Mouse (Mus musculus) embryonic stem cell, embryonic (primary cell): ENCODE results near the gene Hoxa7.

Experiments used
- CTCF ChIA-PET, 4 experiments: fragments of 300-600 bp in 2 of 4; fragments of 350-600 bp in 2 of 4; sonication (Branson Sonifier 250); formaldehyde crosslinking; loops; one replicate each; lab custom pipeline; 2022; ENCODE audit warnings: inconsistent platforms in 2 of 4; lab: Charles Lee
- POLR2A ChIA-PET, 4 experiments: fragments of 300-600 bp in 2 of 4; fragments of 350-600 bp in 2 of 4; sonication (Branson Sonifier 250); formaldehyde crosslinking; loops; one replicate each; lab custom pipeline; 2022; ENCODE audit warnings: antibody characterized with exemption in 4 of 4, inconsistent platforms in 1 of 4; lab: Charles Lee

Hoxa7 gene

DNA sequence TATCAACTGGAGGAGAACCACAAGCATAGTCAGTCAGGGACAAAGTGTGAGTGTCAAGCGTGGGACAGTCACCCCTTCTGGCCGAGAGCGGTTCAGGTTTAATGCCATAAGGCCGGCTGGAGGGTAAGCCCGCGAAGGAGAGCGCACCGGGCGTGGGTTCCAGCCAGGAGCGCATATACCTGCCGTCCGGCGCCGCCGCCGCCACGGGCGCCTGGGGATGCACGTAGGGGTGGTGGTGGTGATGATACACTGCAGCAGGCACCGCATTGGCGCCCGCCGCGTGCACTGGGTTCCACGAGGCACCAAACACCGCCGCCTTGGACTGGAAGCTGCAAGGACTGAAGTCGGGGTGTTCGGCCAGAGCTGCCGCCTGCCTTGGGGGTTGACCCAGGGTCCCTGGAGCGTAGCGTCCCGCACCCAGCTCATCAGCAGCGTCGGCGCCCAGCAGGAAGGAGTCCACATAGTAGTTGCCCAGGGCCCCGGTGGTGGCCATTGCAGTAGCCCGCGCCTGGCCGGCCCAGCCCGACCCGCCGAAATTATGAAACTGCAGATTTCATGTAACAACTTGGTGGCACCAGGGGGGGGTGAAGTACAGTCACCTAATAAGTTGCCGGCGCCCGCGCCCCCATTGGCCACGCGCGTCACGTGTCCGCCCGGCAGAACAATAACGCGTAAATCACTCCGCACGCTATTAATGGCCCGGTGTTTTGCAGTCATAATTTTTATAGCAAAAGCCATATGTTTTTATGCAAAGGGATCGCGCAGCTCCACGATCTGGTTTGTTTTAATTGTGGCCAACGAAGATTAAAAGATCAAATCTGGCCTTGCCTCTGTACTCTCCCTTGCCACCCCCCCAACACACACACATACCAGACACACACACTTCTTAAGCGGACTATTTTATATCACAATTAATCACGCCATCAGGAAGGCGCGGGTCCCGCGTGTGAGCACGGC is 4.2 kb upstream of the Hoxa7 start:
- CTCF ChIA-PET: interaction anchor here in 2 of 4 experiments (0.9 to 1.2 kb wide), 2 partner anchors 14 kb away, joined by 4 read pairs; no protein-coding TSS in a partner anchor
- POLR2A ChIA-PET: interaction anchor here in 2 of 4 experiments (0.5 to 1.8 kb wide), 5 partner anchors 12 to 109 kb away, joined by 3 to 8 read pairs (median 4); partner anchors contain the start of gene Hoxa10 (in 1 of the 2)

DNA sequence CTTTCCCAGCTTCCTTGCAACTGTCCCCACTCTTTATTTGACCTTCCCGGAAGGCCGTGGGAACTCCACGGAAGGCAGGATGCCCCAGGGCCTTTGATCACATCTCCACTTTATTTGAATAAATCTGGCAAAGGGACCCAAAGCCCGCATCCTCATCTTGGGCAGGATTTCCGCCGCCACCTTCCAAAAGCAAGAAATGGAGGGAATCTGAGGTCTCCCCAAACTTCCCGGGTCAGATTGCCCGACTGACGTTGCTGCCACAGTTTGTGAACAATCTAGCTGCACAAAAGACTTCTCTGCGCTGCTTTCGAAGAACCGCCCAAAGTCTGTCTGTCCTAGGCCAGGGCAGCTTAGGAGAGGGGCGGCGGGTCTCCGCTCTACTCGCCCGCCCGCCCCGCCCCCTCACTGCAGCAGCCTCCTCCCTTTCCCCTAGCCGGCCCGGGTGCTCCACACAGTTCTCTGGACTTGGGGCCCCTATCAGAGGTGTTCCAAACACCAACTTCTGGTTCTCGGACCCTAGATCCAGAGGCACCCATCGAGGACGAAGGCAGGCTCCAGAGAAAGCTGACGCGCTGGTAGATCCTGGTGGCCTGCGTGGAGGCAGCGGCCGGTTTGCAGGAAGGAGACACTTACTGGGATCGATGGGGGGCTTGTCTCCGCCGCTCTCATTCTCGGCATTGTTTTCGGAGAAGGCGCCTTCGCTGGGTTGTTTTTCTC is 3.4 kb upstream of the Hoxa7 start:
- POLR2A ChIA-PET: interaction anchor here in 2 of 4 experiments (0.7 to 1.8 kb wide), 3 partner anchors 11 to 43 kb away, joined by 3 to 4 read pairs (median 4); partner anchors contain the start of gene Hoxa10 (in 1 of the 2)
- CTCF ChIA-PET: interaction anchor here in 3 of 4 experiments (0.6 to 1.2 kb wide), 4 partner anchors 15 to 380 kb away, joined by 3 to 7 read pairs (median 4); no protein-coding TSS in a partner anchor

DNA sequence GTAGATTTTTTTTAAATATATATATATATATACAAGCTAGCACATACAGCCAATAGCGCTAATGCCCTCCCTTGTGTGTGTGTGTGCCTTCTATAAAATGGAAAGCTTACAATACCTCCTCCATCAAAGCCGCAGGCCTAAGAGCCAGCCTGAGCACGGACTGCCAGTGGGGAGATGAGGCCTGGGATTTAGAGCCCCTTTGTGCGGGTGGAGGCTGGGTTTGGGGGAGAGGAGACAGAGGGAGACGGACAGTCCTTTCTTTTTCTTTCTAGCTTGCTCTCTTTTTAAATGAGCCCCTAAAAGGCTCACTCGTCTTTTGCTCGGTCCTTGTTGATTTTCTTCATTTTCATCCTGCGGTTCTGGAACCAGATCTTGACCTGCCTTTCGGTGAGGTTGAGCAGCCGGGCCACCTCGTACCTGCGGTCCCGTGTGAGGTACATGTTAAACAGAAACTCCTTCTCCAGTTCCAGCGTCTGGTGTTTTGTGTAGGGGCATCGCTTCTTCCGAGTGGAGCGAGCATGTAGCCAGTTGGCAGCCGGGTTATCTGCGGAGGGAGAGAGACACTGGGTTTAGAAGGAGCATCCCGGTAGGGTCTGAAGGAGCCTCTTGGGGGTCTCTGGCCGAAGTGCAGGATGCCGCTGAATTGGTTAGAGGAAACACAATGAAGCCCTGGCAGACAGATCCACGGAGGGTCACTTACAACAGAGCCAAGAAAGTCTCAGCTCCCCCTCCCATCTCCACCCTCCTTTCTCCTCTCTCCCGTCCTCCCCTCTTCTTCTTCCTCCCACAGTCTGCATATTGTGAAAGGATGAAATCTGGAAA is 2.5 kb upstream of the Hoxa7 start:
- CTCF ChIA-PET: interaction anchor here (0.6 to 1.8 kb wide), 7 partner anchors 13 to 710 kb away, joined by 3 to 7 read pairs (median 4); partner anchors contain the start of gene Hoxa10 (in 1 of the 4)
- POLR2A ChIA-PET: interaction anchor here in 2 of 4 experiments (0.7 to 1.8 kb wide), 4 partner anchors 16 to 63 kb away, joined by 3 to 6 read pairs (median 4); partner anchors contain the start of gene Hoxa10 (in 1 of the 2)

DNA sequence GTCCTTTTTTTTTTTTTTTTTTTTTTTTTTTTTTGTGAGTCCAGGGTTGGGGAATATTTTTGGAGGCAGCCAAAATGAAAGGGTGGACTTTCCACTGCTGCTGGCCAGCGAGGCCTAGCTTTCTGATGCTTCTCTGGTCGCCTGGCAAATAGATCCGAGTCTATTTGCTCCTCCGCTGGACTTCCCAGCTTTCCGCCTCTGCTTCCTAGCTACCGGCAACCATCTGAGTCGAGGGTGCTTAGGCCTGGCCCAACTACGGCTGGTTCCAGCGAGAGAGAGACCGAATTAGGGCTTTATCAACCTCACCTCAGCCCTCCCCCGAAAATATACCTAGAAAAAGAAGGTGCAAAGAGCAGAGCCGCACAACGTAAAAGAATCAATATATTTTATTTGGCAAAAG is 1.1 kb upstream of the Hoxa7 start:
- ChIA-PET POLR2A (interaction anchor here in 2 of 4 experiments (0.6 to 3.2 kb wide), 12 partner anchors 9 to 105 kb away, joined by 3 to 13 read pairs (median 4); partner anchors contain the start of gene Hoxa6 (in 1 of the 2)), CTCF (interaction anchor here (0.6 to 3.8 kb wide), 13 partner anchors 11 to 1284 kb away, joined by 3 to 40 read pairs (median 6); partner anchors contain the start of gene Hoxa10 (in 2 of the 4))

DNA sequence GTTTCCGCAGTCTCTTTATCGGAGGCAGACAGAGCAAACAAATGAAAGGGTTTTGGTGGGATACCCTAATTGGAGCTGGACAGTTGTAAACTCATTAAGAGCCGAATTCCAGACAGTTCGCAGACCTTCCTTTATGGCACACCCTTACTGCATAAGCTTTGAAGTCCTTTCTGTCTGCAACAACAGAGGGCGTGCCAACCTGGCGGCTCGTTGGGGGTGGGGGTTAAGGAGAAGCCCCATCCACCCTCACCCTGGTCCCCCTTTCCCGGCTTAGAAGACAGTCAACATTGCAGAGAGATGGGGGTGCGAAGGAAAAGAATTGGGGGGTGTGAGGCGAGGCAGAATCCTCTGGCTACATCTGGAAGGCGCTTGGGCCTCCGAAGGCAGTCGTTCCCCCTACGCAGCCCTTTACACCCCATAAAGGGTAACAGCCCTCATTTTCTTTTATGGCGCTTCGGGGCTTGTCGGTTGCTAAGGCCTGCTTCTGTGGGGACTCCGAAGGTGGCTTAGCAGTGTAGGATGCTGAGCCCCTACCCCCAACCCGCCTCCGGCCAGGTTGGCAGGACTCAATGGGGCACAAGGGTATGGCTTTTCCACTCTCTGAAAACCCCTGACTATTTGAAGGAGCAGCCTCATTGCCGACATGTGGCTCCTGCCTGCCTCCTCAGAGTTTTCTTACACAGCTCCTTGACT is 485 bp upstream of the Hoxa7 start:
- ChIA-PET CTCF (interaction anchor here (0.6 to 3.8 kb wide), 46 partner anchors 9 to 1284 kb away, joined by 3 to 40 read pairs (median 4); partner anchors contain the start of genes Hoxa10 (in 3 of the 4), Gm28308 (in 2 of the 4), Hoxa3 (in 2 of the 4) and Hoxa1 (in 1 of the 4)), POLR2A (interaction anchor here in 3 of 4 experiments (0.6 to 3.2 kb wide), 17 partner anchors 9 to 631 kb away, joined by 3 to 13 read pairs (median 3); partner anchors contain the start of gene Hoxa6 (in 1 of the 3))

DNA sequence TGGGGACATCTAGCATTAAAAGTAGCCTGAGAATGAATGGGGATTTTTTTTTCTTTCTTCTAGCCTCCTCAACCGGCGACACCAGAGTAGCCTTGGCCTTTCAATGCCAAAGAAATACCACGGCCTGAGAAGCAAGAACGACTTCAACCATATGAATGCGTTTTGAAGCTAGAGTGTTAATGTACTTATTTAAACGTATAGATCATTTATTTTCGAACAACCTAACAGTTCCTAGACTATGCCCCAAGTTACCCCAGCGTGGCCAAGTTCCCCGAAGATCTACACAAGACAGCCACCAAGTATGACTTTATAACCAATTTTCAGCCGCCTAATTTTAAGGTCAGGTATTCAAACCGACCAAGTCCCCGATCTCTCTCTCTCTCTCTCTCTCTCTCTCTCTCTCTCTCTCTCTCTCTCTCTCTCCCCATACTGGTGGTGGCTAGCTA is 766 bp downstream of the Hoxa7 start:
- ChIA-PET POLR2A (interaction anchor here in 2 of 4 experiments (0.6 to 5.0 kb wide), 6 partner anchors 8 to 837 kb away, joined by 3 to 29 read pairs (median 5); partner anchors contain the start of gene Hoxa5 (in 1 of the 2)), CTCF (interaction anchor here (0.6 to 3.8 kb wide), 34 partner anchors 7 to 1283 kb away, joined by 3 to 40 read pairs (median 4); partner anchors contain the start of genes Gm28308 (in 1 of the 4), Hoxa1 (in 1 of the 4), Hoxa10 (in 1 of the 4) and Hoxa3 (in 1 of the 4))

DNA sequence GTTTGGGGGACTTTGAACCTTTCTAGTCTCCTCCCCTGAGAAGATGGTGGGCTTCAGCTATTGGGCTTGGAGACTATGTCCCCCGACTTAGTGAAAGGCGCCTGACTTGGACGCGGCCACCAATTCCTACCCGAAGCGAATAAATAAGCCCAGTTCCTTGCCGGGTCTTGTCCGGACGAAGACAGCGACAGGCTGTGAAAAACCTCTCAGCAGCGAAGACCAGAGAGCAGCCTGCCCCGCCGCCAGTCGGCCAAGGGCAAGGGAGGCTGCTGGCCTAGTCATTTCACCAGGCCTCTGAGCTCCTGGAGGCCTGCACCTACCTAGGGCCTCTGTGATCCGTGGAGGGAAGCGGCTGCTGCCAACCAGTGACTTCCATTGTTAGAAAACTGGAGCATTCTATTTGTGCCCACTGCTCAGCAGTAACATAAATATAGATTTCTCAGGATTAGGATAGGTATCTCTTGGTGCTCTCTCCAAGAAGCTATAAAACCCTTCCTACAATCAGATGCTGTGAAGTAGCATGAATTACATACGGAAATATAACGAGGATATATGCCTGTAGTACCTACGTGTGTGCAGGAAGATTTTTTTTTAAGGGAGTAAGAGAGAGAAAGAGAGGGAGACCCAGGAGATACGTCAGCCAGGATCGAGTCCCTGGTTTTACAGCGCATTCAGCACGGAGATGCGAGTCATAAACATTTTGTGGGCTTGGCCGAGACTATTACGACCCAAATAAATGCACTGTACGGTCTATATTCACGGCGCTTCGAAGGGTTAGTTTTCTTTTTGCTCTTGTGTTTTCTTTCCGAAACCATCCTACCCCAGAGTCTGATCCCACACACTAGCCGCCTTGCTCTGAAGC is 1.4 kb downstream of the Hoxa7 start:
- ChIA-PET CTCF (interaction anchor here (0.6 to 3.8 kb wide), 8 partner anchors 9 to 949 kb away, joined by 3 to 40 read pairs (median 4); partner anchors contain the start of gene Hoxa10 (in 2 of the 4)), POLR2A (interaction anchor here in 2 of 4 experiments (1.2 to 5.0 kb wide), 5 partner anchors 9 to 751 kb away, joined by 3 to 29 read pairs (median 5); partner anchors contain the start of genes Hnrnpa2b1 (in 1 of the 2) and Hoxa5 (in 1 of the 2))

DNA sequence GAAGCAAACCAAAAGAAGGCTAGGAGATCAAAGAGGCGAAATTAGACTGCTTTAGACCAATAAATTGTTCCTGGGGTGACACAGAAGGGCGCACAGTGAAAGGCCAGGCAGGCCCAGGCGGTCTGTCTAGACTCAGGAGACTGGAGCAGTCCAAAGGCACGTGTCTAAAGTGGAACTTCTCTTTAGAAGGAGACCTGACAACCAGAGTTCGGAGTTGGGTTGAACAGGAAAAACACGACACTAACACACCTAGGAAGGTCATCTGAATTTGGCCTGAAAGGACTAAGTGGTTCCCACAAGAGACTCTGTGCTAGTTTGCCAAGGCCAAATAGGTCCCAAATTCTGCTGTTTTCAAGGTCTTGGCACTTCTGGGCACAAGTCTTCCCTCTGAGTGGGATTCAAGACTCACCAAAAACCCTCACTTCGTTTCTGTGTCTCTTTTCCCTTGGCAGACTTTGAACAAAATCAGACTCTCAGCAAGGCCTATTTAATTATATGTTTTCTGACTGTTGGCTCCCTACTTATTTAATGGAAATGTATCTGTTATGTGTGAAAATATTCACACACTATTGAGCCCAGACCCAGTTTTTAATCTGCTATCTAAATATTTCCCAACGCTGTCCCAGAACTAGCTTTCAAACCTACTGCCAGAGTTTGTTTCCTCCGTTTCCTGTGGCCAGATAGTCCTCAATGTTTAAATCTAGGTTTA is 2.3 kb downstream of the Hoxa7 start:
- ChIA-PET POLR2A (interaction anchor here in 2 of 4 experiments (1.2 to 5.0 kb wide), 6 partner anchors 8 to 750 kb away, joined by 3 to 29 read pairs (median 4); partner anchors contain the start of genes Hnrnpa2b1 (in 1 of the 2) and Hoxa5 (in 1 of the 2)), CTCF (interaction anchor here in 2 of 4 experiments (1.8 to 3.8 kb wide), 2 partner anchors 9 to 22 kb away, joined by 5 to 40 read pairs; partner anchors contain the start of gene Hoxa10 (in 1 of the 2))

DNA sequence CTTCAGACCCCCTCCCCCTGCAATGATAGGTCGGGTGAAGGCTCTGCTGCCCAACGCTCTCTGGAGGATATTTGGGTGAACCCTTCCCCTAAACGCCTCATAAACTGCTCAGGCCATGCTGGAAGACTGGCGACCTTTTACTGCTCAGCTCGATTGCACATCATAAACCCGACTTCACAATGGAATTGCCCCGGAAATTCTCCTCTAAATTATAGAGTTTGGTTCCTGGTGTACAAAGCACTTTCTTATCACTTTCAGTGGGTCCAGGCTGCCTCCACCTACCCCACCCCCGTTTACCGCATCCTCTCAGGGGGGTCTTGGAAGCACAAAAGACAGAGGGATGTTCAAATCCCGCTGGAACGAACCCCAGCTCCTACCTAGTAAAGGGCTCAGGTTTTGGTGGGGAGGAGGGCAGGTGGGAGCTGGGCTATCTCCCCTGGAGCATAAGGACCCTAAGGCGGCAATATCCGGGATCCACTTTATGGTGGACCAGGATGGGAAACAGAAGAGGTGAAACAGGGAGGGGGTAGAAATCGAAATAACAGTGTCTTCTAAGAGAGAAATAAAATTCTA is 2.9 kb downstream of the Hoxa7 start:
- ChIA-PET POLR2A (interaction anchor here in 2 of 4 experiments (0.6 to 5.0 kb wide), 8 partner anchors 15 to 60 kb away, joined by 3 to 29 read pairs (median 4); partner anchors contain the start of gene Hoxa5 (in 1 of the 2)), CTCF (interaction anchor here in 2 of 4 experiments (0.5 to 1.8 kb wide), 2 partner anchors 22 to 1084 kb away, joined by 5 to 6 read pairs; partner anchors contain the start of gene Hoxa10 (in 1 of the 2))

DNA sequence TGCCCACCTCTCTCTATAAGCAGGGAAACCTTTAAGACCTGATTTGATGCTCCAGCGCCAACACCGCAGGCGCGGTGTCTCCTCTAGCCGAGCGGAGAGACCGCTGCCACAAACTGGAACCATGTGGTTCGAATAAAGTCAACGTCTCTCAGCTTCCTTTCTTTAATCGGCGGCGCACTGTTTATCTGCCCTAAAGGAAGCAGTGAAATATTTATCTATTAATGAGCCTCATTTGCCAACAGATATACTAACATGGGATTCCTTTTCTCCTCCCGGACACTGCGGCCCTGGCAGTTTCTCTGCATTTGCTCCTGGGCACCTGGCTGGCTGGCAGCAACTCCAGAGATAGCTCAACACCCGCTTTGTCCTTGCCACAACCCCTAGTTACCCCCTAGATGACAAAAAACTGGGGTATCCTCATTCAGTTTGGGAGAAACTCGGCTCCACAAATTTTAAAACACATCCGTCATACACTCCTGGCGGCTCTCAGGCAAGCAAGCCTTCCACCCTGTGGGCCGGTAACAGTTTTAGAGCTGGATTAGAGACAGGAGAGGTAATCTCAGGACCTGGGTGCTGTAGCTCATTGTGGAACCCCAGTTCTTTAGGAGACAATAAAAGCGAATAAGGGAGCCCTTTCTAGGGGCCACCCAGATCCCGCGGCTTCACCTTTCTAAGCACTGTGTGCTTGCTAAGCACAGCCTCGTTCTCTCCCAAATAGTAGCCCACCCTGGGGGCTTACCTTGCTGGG is 3.6 kb downstream of the Hoxa7 start:
- ChIA-PET CTCF (interaction anchor here in 3 of 4 experiments (0.5 to 1.8 kb wide), 5 partner anchors 11 to 1083 kb away, joined by 3 to 6 read pairs (median 4); partner anchors contain the start of genes Hoxa10 (in 1 of the 3) and Hoxa5 (in 1 of the 3)), POLR2A (interaction anchor here in 3 of 4 experiments (0.6 to 5.0 kb wide), 11 partner anchors 14 to 348 kb away, joined by 3 to 29 read pairs (median 3); partner anchors contain the start of gene Hoxa5 (in 1 of the 3))

DNA sequence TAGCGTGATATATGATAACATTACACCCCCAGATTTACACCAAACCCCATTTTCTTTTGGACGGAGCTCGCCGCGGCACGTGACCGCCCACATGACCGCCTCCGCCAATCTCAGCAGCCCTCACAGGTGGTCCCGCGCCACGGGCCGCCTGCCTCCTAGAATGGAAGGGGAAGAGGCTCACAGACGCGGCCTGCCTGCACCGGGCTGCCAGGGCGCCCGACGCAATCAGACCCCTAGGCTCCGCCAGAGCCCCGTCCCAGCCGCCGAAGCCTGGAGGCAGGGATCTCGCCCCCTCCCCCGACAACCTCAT is 4.2 kb downstream of the Hoxa7 start:
- CTCF ChIA-PET: interaction anchor here in 1 of 4 experiments (1.5 kb wide), 2 partner anchors 11 to 13 kb away, joined by 4 read pairs; partner anchors contain the start of gene Hoxa5
- POLR2A ChIA-PET: interaction anchor here in 2 of 4 experiments (0.6 to 5.0 kb wide), 7 partner anchors 13 to 748 kb away, joined by 3 to 29 read pairs (median 3); partner anchors contain the start of gene Hoxa5 (in 1 of the 2)

DNA sequence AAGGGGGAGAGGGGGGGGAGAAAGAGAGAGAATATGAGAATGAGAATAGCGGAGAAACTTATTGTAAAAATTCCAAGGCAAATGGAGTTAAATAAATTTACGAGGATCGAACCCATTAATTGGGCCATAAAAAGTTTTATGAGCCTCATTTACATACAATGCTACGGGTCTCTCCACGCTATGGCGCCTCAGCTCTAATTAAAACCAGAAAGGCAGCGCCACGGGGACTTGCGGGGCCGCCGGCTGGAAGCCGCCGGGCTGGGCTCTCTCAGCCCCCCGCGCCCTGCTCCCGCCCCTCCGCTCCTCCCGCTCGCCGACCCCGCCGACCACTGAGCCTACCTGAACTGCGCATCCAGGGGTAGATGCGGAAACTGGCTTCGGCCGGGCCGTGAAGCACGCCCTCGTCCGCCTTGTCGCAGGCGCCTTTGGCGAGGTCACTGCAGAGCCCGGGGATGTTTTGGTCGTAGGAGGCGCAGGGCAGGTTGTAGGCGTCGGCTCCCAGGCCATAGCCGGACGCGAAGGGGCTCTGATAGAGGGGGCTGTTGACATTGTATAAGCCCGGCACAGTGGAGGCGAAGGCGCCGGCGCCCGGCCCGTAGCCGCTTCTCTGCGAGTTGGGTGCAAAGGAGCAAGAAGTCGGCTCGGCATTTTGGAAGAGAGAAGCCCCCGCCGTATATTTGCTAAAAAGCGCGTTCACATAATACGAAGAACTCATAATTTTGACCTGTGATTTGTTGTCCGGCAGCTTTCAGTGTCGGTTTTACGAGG is 4.8 kb downstream of the Hoxa7 start:
- CTCF ChIA-PET: interaction anchor here in 1 of 4 experiments (1.5 kb wide), 2 partner anchors 10 to 12 kb away, joined by 4 read pairs; partner anchors contain the start of gene Hoxa5
- POLR2A ChIA-PET: interaction anchor here in 2 of 4 experiments (0.6 to 5.0 kb wide), 6 partner anchors 13 to 748 kb away, joined by 3 to 29 read pairs (median 3); partner anchors contain the start of gene Hoxa5 (in 1 of the 2)
